Mouse (Mus musculus) stomach, embryonic 14.5 days (tissue): Measurements from ENCODE around the gene Cpne8. TPM values are rescaled to one million over a fixed set of nuclear protein-coding genes. Genes with fewer than 3 reads are reported as not detected.

Experiments
- ATAC-seq: fragments of 200-750 bp; cut with Nextera tagmentation; 2 replicates; pipeline ENCODE4 v1.8.0; 2017; ENCODE audit warnings: low read depth, moderate TSS enrichment; ENCODE audit not compliant: insufficient number of reproducible peaks, insufficient read depth, low FRiP score
- H3K27ac ChIP-seq: fragments of 300-500 bp; sonication (generic); 2 replicates; pipeline ENCODE4 v1.5.1; 2014; ENCODE audit warnings: mild to moderate bottlenecking, low read length, moderate library complexity, mixed read lengths
- H3K27me3 ChIP-seq: fragments of 300-500 bp; sonication (generic); 2 replicates; pipeline ENCODE4 v1.6.1; 2014; ENCODE audit warnings: low read length, control low read depth, mixed read lengths; ENCODE audit not compliant: control insufficient read depth, insufficient read depth
- H3K36me3 ChIP-seq: fragments of 300-500 bp; sonication (generic); 2 replicates; pipeline ENCODE4 v1.6.1; 2014; ENCODE audit warnings: mild to moderate bottlenecking, control low read depth, low read length, moderate library complexity, mixed read lengths; ENCODE audit not compliant: control insufficient read depth, insufficient read depth
- H3K4me1 ChIP-seq: fragments of 300-500 bp; sonication (generic); 2 replicates; pipeline ENCODE4 v1.6.1; 2014; ENCODE audit warnings: low read length, control low read depth, mixed read lengths; ENCODE audit not compliant: control insufficient read depth, insufficient read depth
- H3K4me2 ChIP-seq: fragments of 300-500 bp; sonication (generic); replicated peaks from 2 replicates; pipeline ENCODE4 v1.6.1; 2014; ENCODE audit warnings: low read depth, low read length, control low read depth
- H3K4me3 ChIP-seq: fragments of 300-500 bp; sonication (generic); 2 replicates; pipeline ENCODE4 v1.5.1; 2014; ENCODE audit warnings: low read depth, low read length, control low read depth
- H3K9ac ChIP-seq: fragments of 300-500 bp; sonication (generic); replicated peaks from 2 replicates; pipeline ENCODE4 v1.6.1; 2014; ENCODE audit warnings: low read depth, mild to moderate bottlenecking, control low read depth, low read length, moderate library complexity, mixed read lengths
- H3K9me3 ChIP-seq: fragments of 300-500 bp; sonication (generic); 2 replicates; pipeline ENCODE4 v1.6.1; 2016; ENCODE audit warnings: low read depth, low read length, control low read depth; ENCODE audit not compliant: control insufficient read depth
- whole genome bisulfite sequencing: fragments of 180-500 bp; shearing (Covaris S2); extraction: QIAGEN DNeasy Blood & Tissue Kit; methylation state at CpG from one replicate; pipeline ENCODE4 v1.1.7; 2014; 5-methylcytosine and 5-hydroxymethylcytosine counted together
- polyA plus RNA-seq: library from polyadenylated mRNA; unstranded; fragments of >200 nt; fragmentation: Nextera tagmentation; extraction: Ambion mirVana; gene quantifications from 2 replicates; pipeline ENCODE4 v1.2.1, GENCODE M21; 2014

Gene Cpne8
- polyA plus RNA-seq, 1 experiment from 2014 or later = 14.1 TPM

GRCm38 (mm10) chr15:90548589-90548988 is 130.6 kb downstream of the Cpne8 start:
- Histone ChIP-seq H3K27ac (no peak overlapping the region), H3K4me1 (no peaks in the 10 kb centered on the region), H3K9me3 (no peaks in the 10 kb centered on the region), H3K27me3 (no peaks in the 10 kb centered on the region), H3K4me2 (no peak overlapping the region), H3K9ac (no peak overlapping the region), H3K4me3 (no peak overlapping the region), H3K36me3 (no peaks in the 10 kb centered on the region)
- 93% methylated on average over 7 of the region's 7 CpGs for WGBS
- no peak for ATAC-seq

GRCm38 (mm10) chr15:90543447-90543846 is 135.8 kb downstream of the Cpne8 start:
- H3K4me1 ChIP-seq = no peaks in the 10 kb centered on the region
- H3K36me3 ChIP-seq = no peaks in the 10 kb centered on the region
- H3K27ac ChIP-seq = no peak overlapping the region
- no peaks in the 10 kb centered on the region for H3K9me3 ChIP-seq
- H3K9ac ChIP-seq = no peak overlapping the region
- 56% methylated on average over 5 of the region's 5 CpGs for WGBS
- H3K4me3 ChIP-seq = no peak overlapping the region
- ATAC-seq = no peak
- H3K27me3 ChIP-seq = no peaks in the 10 kb centered on the region
- H3K4me2 ChIP-seq = no peak overlapping the region

- H3K9me3 ChIP-seq = no peaks in the 10 kb centered on the region
- no peak for ATAC-seq
- H3K9ac ChIP-seq = no peak overlapping the region
- no peaks in the 10 kb centered on the region for H3K27me3 ChIP-seq
- H3K4me2 ChIP-seq = no peak overlapping the region
- no peak overlapping the region for H3K4me3 ChIP-seq
- H3K36me3 ChIP-seq = no peaks in the 10 kb centered on the region
- no peaks in the 10 kb centered on the region for H3K4me1 ChIP-seq
- H3K27ac ChIP-seq = no peak overlapping the region
Measured at GRCm38 (mm10) chr15:90542126-90542525, 137.1 kb downstream of the Cpne8 start.

GRCm38 (mm10) chr15:90536311-90537202 is 142.7 kb downstream of the Cpne8 start:
- Histone ChIP-seq H3K27ac (no peak overlapping the region), H3K9me3 (no peaks in the 10 kb centered on the region), H3K4me2 (no peak overlapping the region), H3K36me3 (no peaks in the 10 kb centered on the region), H3K4me1 (no peaks in the 10 kb centered on the region), H3K27me3 (no peaks in the 10 kb centered on the region), H3K4me3 (no peak overlapping the region), H3K9ac (no peak overlapping the region)
- WGBS = 74% methylated on average over 5 of the region's 5 CpGs
- no peak for ATAC-seq

GRCm38 (mm10) chr15:90535730-90536129 is 143.5 kb downstream of the Cpne8 start:
- 53% methylated on average over 7 of the region's 7 CpGs for WGBS
- no peak overlapping the region for H3K4me2 ChIP-seq
- H3K36me3 ChIP-seq = no peaks in the 10 kb centered on the region
- no peaks in the 10 kb centered on the region for H3K9me3 ChIP-seq
- ATAC-seq = no peak
- no peaks in the 10 kb centered on the region for H3K4me1 ChIP-seq
- no peaks in the 10 kb centered on the region for H3K27me3 ChIP-seq
- H3K9ac ChIP-seq = no peak overlapping the region
- H3K4me3 ChIP-seq = no peak overlapping the region
- H3K27ac ChIP-seq = no peak overlapping the region

- Histone ChIP-seq H3K36me3 (no peaks in the 10 kb centered on the region), H3K27me3 (no peaks in the 10 kb centered on the region), H3K9ac (no peak overlapping the region), H3K4me3 (no peak overlapping the region), H3K4me2 (no peak overlapping the region), H3K9me3 (no peaks in the 10 kb centered on the region), H3K4me1 (no peaks in the 10 kb centered on the region), H3K27ac (no peak overlapping the region)
- ATAC-seq = no peak
- WGBS = 88% methylated on average over 4 of the region's 4 CpGs
Measured at GRCm38 (mm10) chr15:90512769-90513168, 166.5 kb downstream of the Cpne8 start.

- Histone ChIP-seq H3K9me3 (no peaks in the 10 kb centered on the region), H3K9ac (no peak overlapping the region), H3K4me1 (no peaks in the 10 kb centered on the region), H3K27me3 (no peaks in the 10 kb centered on the region), H3K36me3 (no peaks in the 10 kb centered on the region), H3K4me3 (no peak overlapping the region), H3K4me2 (no peak overlapping the region), H3K27ac (no peak overlapping the region)
- no peak for ATAC-seq
- 68% methylated on average over 3 of the region's 3 CpGs for WGBS
Measured at GRCm38 (mm10) chr15:90497080-90497479, 182.2 kb downstream of the Cpne8 start.

- ATAC-seq = no peak
- no peaks in the 10 kb centered on the region for H3K4me1 ChIP-seq
- no peaks in the 10 kb centered on the region for H3K9me3 ChIP-seq
- H3K27ac ChIP-seq = no peak overlapping the region
- H3K4me2 ChIP-seq = no peak overlapping the region
- H3K9ac ChIP-seq = no peak overlapping the region
- H3K36me3 ChIP-seq = no peaks in the 10 kb centered on the region
- H3K27me3 ChIP-seq = no peaks in the 10 kb centered on the region
- 68% methylated on average over 6 of the region's 6 CpGs for WGBS
- no peak overlapping the region for H3K4me3 ChIP-seq
Measured at GRCm38 (mm10) chr15:90491558-90491957, 187.7 kb downstream of the Cpne8 start.

- no peak overlapping the region for H3K4me3 ChIP-seq
- H3K27ac ChIP-seq = no peak overlapping the region
- H3K27me3 ChIP-seq = no peaks in the 10 kb centered on the region
- WGBS = 85% methylated on average over 7 of the region's 7 CpGs
- H3K36me3 ChIP-seq = no peaks in the 10 kb centered on the region
- H3K9me3 ChIP-seq = no peaks in the 10 kb centered on the region
- H3K4me1 ChIP-seq = no peaks in the 10 kb centered on the region
- no peak for ATAC-seq
- no peak overlapping the region for H3K4me2 ChIP-seq
- no peak overlapping the region for H3K9ac ChIP-seq
Measured at GRCm38 (mm10) chr15:90490186-90490585, 189.0 kb downstream of the Cpne8 start.
